Mouse (Mus musculus) hindbrain, embryonic 16.5 days (tissue): ENCODE measurements around the gene Fbxl17. TPM values are rescaled to one million over a fixed set of nuclear protein-coding genes. Genes with fewer than 3 reads are reported as not detected.

ENCODE experiments used
- ATAC-seq: fragments of 200-750 bp; cut with Nextera tagmentation; 2 replicates; pipeline ENCODE4 v1.8.0; 2017; ENCODE audit warnings: moderate TSS enrichment, moderate library complexity
- H3K27ac ChIP-seq: fragments of 300-500 bp; sonication (generic); 2 replicates; pipeline ENCODE4 v1.5.1; 2014; ENCODE audit warnings: low read depth, mild to moderate bottlenecking, control low read depth, low read length, moderate library complexity
- H3K27me3 ChIP-seq: fragments of 300-500 bp; sonication (generic); replicated peaks from 2 replicates; pipeline ENCODE4 v1.6.1; 2014; ENCODE audit warnings: low read length; ENCODE audit not compliant: control insufficient read depth, insufficient read depth
- H3K36me3 ChIP-seq: fragments of 300-500 bp; sonication (generic); 2 replicates; pipeline ENCODE4 v1.6.1; 2014; ENCODE audit warnings: mild to moderate bottlenecking, low read length, moderate library complexity, mixed read lengths; ENCODE audit not compliant: control insufficient read depth, insufficient read depth
- H3K4me1 ChIP-seq: fragments of 300-500 bp; sonication (generic); 2 replicates; pipeline ENCODE4 v1.6.1; 2014; ENCODE audit warnings: low read depth, low read length; ENCODE audit not compliant: control insufficient read depth, insufficient read depth
- H3K4me2 ChIP-seq: fragments of 300-500 bp; sonication (generic); 2 replicates; pipeline ENCODE4 v1.6.1; 2014; ENCODE audit warnings: mild to moderate bottlenecking, low read length, control low read depth, moderate library complexity
- H3K4me3 ChIP-seq: fragments of 300-500 bp; sonication (generic); 2 replicates; pipeline ENCODE4 v1.5.1; 2014; ENCODE audit warnings: mild to moderate bottlenecking, low read length, control low read depth, moderate library complexity
- H3K9ac ChIP-seq: fragments of 300-500 bp; sonication (generic); 2 replicates; pipeline ENCODE4 v1.6.1; 2014; ENCODE audit warnings: low read depth, mild to moderate bottlenecking, control low read depth, low read length, moderate library complexity
- H3K9me3 ChIP-seq: fragments of 300-500 bp; sonication (generic); 2 replicates; pipeline ENCODE4 v1.6.1; 2014; ENCODE audit warnings: mild to moderate bottlenecking, low read length, moderate library complexity; ENCODE audit not compliant: control insufficient read depth
- WGBS: fragments of 180-500 bp; shearing (Covaris S2); extraction: QIAGEN DNeasy Blood & Tissue Kit; methylation state at CpG from one replicate; pipeline ENCODE4 v1.1.7; 2014; 5-methylcytosine and 5-hydroxymethylcytosine counted together
- polyA plus RNA-seq: library from polyadenylated mRNA; unstranded; fragments of >200 nt; fragmentation: Nextera tagmentation; extraction: Ambion mirVana; gene quantifications from 2 replicates; pipeline ENCODE4 v1.2.1, GENCODE M21; 2015

Fbxl17 gene
- polyA plus RNA-seq, 1 experiment from 2014 or later, result 9.5 TPM

- no peak overlapping the region for H3K9ac ChIP-seq
- H3K4me3 ChIP-seq, result no peak overlapping the region
- 85% methylated on average over 5 of the region's 5 CpGs for WGBS
- H3K27me3 ChIP-seq, result no peaks in the 10 kb centered on the region
- H3K9me3 ChIP-seq, result no peaks in the 10 kb centered on the region
- H3K4me1 ChIP-seq, result no peaks in the 10 kb centered on the region
- no peak overlapping the region for H3K4me2 ChIP-seq
- H3K36me3 ChIP-seq, result no peaks in the 10 kb centered on the region
- ATAC-seq, result no peak
- no peak overlapping the region for H3K27ac ChIP-seq
These were observed 259.1 kb downstream of the Fbxl17 start for GRCm38 (mm10) chr17:63240731-63241106.

DNA sequence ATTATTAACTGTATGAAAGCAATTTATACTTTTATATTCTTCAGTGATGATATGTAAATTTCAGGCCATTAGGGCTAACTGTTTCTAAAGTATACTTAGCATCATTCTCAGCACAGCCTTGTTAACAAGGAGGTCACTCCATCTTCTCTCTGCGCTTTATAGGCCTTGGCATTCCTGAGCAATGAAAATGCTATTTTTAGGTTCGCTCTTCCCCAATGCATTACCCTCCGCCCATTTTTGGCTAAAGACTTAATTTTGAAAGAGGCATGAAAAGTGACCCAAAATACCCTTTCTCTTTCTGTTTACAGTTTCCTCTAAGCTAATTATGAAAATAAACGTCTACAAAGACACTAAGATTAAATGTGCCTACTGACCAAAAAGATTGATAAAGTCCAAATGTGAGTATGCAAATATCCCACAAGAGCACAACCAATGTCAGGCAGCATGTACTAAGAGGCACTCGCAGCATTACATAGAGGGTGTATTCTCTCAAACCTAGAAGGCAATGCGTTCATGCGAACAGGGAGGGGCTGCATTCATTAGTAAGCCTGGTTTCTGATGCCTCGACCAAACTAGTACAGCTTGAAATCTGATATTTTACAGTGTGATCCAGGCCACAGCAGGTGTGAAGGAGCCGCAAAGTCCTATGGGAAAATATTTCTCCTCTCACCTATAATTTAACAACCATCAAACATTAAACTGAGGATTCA, 259.6 kb downstream of the Fbxl17 start:
- Histone ChIP-seq H3K4me3 (no peak overlapping the region), H3K9me3 (no peaks in the 10 kb centered on the region), H3K9ac (no peak overlapping the region), H3K4me1 (no peaks in the 10 kb centered on the region), H3K27me3 (no peaks in the 10 kb centered on the region), H3K36me3 (no peaks in the 10 kb centered on the region), H3K4me2 (no peak overlapping the region), H3K27ac (no peak overlapping the region)
- no peak for ATAC-seq
- WGBS, result 77% methylated on average over 9 of the region's 9 CpGs

GRCm38 (mm10) chr17:63236846-63237245, 263.0 kb downstream of the Fbxl17 start:
- no peaks in the 10 kb centered on the region for H3K4me1 ChIP-seq
- no peak overlapping the region for H3K27ac ChIP-seq
- ATAC-seq, result no peak
- H3K4me3 ChIP-seq, result no peak overlapping the region
- H3K36me3 ChIP-seq, result no peaks in the 10 kb centered on the region
- no peaks in the 10 kb centered on the region for H3K27me3 ChIP-seq
- H3K9me3 ChIP-seq, result no peaks in the 10 kb centered on the region
- H3K9ac ChIP-seq, result no peak overlapping the region
- no peak overlapping the region for H3K4me2 ChIP-seq

- no peak overlapping the region for H3K27ac ChIP-seq
- H3K9ac ChIP-seq, result no peak overlapping the region
- H3K27me3 ChIP-seq, result no peaks in the 10 kb centered on the region
- H3K36me3 ChIP-seq, result no peaks in the 10 kb centered on the region
- H3K9me3 ChIP-seq, result no peaks in the 10 kb centered on the region
- 84% methylated on average over 8 of the region's 8 CpGs for WGBS
- H3K4me2 ChIP-seq, result no peak overlapping the region
- no peak overlapping the region for H3K4me3 ChIP-seq
- H3K4me1 ChIP-seq, result no peaks in the 10 kb centered on the region
- ATAC-seq, result no peak
These were observed 263.6 kb downstream of the Fbxl17 start for GRCm38 (mm10) chr17:63236221-63236620.

DNA sequence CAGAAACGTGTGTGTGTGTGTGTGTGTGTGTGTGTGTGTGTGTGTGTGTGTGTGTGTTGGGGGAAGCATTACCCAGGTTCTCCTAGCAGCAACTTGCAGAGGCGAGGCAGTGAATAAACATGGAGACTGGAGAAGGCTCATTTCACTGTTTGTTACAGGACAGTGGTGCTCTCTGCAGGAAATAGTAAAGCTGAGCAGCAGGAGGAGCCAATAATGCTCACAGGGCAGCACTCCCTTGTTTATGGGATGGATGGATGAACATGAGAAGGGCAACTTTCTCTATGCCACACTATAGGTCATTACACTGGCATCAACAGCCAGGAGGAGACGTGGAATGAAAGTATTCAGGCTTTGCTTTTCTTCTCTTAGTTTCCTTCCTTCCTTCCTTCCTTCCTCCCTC, 264.0 kb downstream of the Fbxl17 start:
- no peak overlapping the region for H3K4me2 ChIP-seq
- H3K27ac ChIP-seq, result no peak overlapping the region
- H3K36me3 ChIP-seq, result no peaks in the 10 kb centered on the region
- WGBS, result 63% methylated on average over 3 of the region's 3 CpGs
- ATAC-seq, result no peak
- H3K27me3 ChIP-seq, result no peaks in the 10 kb centered on the region
- H3K9me3 ChIP-seq, result no peaks in the 10 kb centered on the region
- no peaks in the 10 kb centered on the region for H3K4me1 ChIP-seq
- H3K9ac ChIP-seq, result no peak overlapping the region
- no peak overlapping the region for H3K4me3 ChIP-seq

DNA sequence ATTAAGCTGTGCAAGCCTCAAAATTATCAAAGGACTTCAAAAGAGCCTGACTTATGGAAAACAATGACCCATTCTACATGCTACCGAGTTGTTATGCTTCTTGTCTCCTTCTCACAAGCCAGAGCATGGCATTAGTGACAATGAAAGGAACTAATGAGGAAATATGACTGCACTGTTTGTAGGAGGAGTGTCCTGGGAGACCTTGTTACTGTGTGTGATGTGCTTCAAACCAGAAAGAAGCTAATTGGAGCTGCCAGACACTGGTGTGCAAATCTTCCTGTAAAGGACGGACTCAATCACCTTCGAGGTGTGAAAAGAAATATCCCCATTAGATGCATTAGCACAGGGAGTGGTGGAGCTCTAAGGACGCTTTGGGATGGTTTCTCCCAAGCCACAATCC, 270.7 kb downstream of the Fbxl17 start:
- 41% methylated on average over 4 of the region's 4 CpGs for WGBS
- Histone ChIP-seq H3K27me3 (no peaks in the 10 kb centered on the region), H3K27ac (no peak overlapping the region), H3K4me1 (no peaks in the 10 kb centered on the region), H3K36me3 (no peaks in the 10 kb centered on the region), H3K4me3 (no peak overlapping the region), H3K9ac (no peak overlapping the region), H3K9me3 (no peaks in the 10 kb centered on the region), H3K4me2 (no peak overlapping the region)
- 0 out of 2 replicates have a peak, but pooled peaks have one; percentile 27 for ATAC-seq

GRCm38 (mm10) chr17:63226380-63226779, 273.4 kb downstream of the Fbxl17 start:
- no peak overlapping the region for H3K4me3 ChIP-seq
- WGBS, result 58% methylated on average over 2 of the region's 2 CpGs
- H3K36me3 ChIP-seq, result no peaks in the 10 kb centered on the region
- H3K27ac ChIP-seq, result no peak overlapping the region
- ATAC-seq, result no peak
- no peak overlapping the region for H3K9ac ChIP-seq
- no peaks in the 10 kb centered on the region for H3K4me1 ChIP-seq
- H3K27me3 ChIP-seq, result no peaks in the 10 kb centered on the region
- no peaks in the 10 kb centered on the region for H3K9me3 ChIP-seq
- H3K4me2 ChIP-seq, result no peak overlapping the region

- Histone ChIP-seq H3K27ac (no peak overlapping the region), H3K4me3 (no peak overlapping the region), H3K36me3 (no peaks in the 10 kb centered on the region), H3K4me2 (no peak overlapping the region), H3K4me1 (no peaks in the 10 kb centered on the region), H3K9me3 (no peaks in the 10 kb centered on the region), H3K9ac (no peak overlapping the region), H3K27me3 (no peaks in the 10 kb centered on the region)
- no peak for ATAC-seq
- 86% methylated on average over 1 of the region's 1 CpGs for WGBS
These were observed 273.9 kb downstream of the Fbxl17 start for GRCm38 (mm10) chr17:63225959-63226358.

DNA sequence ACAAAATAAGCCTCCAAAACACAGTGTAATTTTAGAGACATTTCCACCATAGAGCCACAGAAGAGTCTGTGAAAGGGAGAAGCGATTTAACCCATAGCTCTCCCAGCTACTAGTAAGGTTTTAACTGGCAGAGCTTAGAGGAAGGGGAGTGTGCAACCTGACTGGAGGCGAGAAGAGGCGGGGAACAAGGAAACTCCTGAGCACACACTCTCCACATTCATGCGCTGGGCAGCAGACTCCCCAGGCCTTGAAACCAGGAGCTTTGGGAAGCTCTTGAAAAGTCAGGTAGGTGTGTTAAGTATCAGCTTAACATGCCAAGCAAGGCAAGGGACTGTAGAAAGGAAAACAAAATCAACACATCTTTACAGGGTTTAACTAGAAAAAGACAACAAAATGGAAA, 276.1 kb downstream of the Fbxl17 start:
- H3K9ac ChIP-seq, result no peak overlapping the region
- no peaks in the 10 kb centered on the region for H3K36me3 ChIP-seq
- H3K27me3 ChIP-seq, result no peaks in the 10 kb centered on the region
- no peak overlapping the region for H3K27ac ChIP-seq
- H3K4me1 ChIP-seq, result no peaks in the 10 kb centered on the region
- WGBS, result 68% methylated on average over 4 of the region's 4 CpGs
- H3K4me2 ChIP-seq, result no peak overlapping the region
- ATAC-seq, result no peak
- H3K9me3 ChIP-seq, result no peaks in the 10 kb centered on the region
- H3K4me3 ChIP-seq, result no peak overlapping the region

DNA sequence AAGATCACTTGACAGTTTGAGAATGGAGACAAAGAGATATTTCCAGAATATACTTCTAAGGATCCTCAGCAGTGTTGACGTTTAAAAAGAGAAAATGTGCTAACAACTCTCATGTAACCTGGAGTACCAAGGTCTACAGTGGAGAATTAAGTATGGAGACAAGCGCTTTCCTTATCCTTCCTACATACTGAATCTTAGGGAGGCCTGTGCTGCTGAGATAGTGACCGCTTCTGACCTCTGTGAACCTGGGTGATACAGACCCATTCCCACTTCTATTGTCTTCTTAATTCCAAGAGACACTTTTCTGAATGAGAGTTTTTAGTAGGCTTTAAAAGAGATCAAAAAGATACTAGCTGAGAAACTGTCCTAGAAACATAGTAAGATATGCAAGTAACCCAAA, 278.2 kb downstream of the Fbxl17 start:
- WGBS, result 87% methylated on average over 3 of the region's 3 CpGs

More for the DNA sequence above, 278.2 kb downstream of the Fbxl17 start:
- H3K4me3 ChIP-seq, result no peak overlapping the region
- H3K9ac ChIP-seq, result no peak overlapping the region
- no peaks in the 10 kb centered on the region for H3K9me3 ChIP-seq
- no peaks in the 10 kb centered on the region for H3K36me3 ChIP-seq
- H3K4me2 ChIP-seq, result no peak overlapping the region
- ATAC-seq, result no peak
- no peak overlapping the region for H3K27ac ChIP-seq
- H3K27me3 ChIP-seq, result no peaks in the 10 kb centered on the region
- no peaks in the 10 kb centered on the region for H3K4me1 ChIP-seq
